Mouse (Mus musculus) liver, embryonic 16.5 days (tissue): ENCODE data around the gene Tubgcp2. TPM values are rescaled to one million over a fixed set of nuclear protein-coding genes. Genes with fewer than 3 reads are reported as not detected.
A peak's percentile ranks its signal among the peaks of the same experiment; 100 is the strongest.

Source experiments
- ATAC-seq: fragments of 200-750 bp; cut with Nextera tagmentation; 2 replicates; pipeline ENCODE4 v1.8.0; 2017; ENCODE audit warnings: low read depth, mild to moderate bottlenecking, moderate number of reproducible peaks, moderate library complexity
- H3K27ac ChIP-seq: fragments of 300-500 bp; sonication (generic); 2 replicates; pipeline ENCODE4 v1.5.1; 2014; ENCODE audit warnings: mild to moderate bottlenecking, low read length
- H3K27me3 ChIP-seq: fragments of 300-500 bp; sonication (generic); 2 replicates; pipeline ENCODE4 v1.6.1; 2014; ENCODE audit warnings: low read depth, low read length, mixed read lengths; ENCODE audit not compliant: control insufficient read depth, insufficient read depth
- H3K36me3 ChIP-seq: fragments of 300-500 bp; sonication (generic); 2 replicates; pipeline ENCODE4 v1.6.1; 2014; ENCODE audit warnings: mild to moderate bottlenecking; ENCODE audit not compliant: control insufficient read depth, insufficient read depth
- H3K4me1 ChIP-seq: fragments of 300-500 bp; sonication (generic); 2 replicates; pipeline ENCODE4 v1.6.1; 2014; ENCODE audit warnings: low read depth, low read length, mixed read lengths; ENCODE audit not compliant: control insufficient read depth
- H3K4me2 ChIP-seq: fragments of 300-500 bp; sonication (generic); 2 replicates; pipeline ENCODE4 v1.6.1; 2014; ENCODE audit warnings: low read depth, low read length, mixed read lengths
- H3K4me3 ChIP-seq: fragments of 300-500 bp; sonication (generic); 2 replicates; pipeline ENCODE4 v1.5.1; 2014; ENCODE audit warnings: low read depth, mild to moderate bottlenecking, low read length
- H3K9ac ChIP-seq: fragments of 300-500 bp; sonication (generic); 2 replicates; pipeline ENCODE4 v1.6.1; 2014; ENCODE audit warnings: low read depth, low read length
- H3K9me3 ChIP-seq: fragments of 300-500 bp; sonication (generic); replicated peaks from 2 replicates; pipeline ENCODE4 v1.6.1; 2016; ENCODE audit warnings: low read length; ENCODE audit not compliant: control insufficient read depth
- WGBS: fragments of 180-500 bp; shearing (Covaris S2); extraction: QIAGEN DNeasy Blood & Tissue Kit; methylation state at CpG from one replicate; pipeline ENCODE4 v1.1.7; 2014; ENCODE audit not compliant: insufficient replicate concordance; 5-methylcytosine and 5-hydroxymethylcytosine counted together
- polyA plus RNA-seq: library from polyadenylated mRNA; unstranded; fragments of >200 nt; fragmentation: Nextera tagmentation; extraction: Ambion mirVana; gene quantifications from 2 replicates; pipeline ENCODE4 v1.2.1, GENCODE M21; 2015

Tubgcp2 gene
- polyA plus RNA-seq, 1 experiment from 2014 or later: 22.2 TPM

GRCm38 (mm10) chr7:140063092-140063491, 26.6 kb upstream of the Tubgcp2 start:
- Histone ChIP-seq H3K4me1 (no peaks in the 10 kb centered on the region), H3K27me3 (peaks cover 50% of the 10 kb centered on the region), H3K27ac (no peak overlapping the region), H3K9ac (no peak overlapping the region), H3K9me3 (no peaks in the 10 kb centered on the region), H3K4me3 (no peak overlapping the region), H3K36me3 (no peaks in the 10 kb centered on the region), H3K4me2 (no peak overlapping the region)
- WGBS: 22% methylated on average over 7 of the region's 7 CpGs
- ATAC-seq: no peak

- 20% methylated on average over 11 of the region's 11 CpGs for WGBS
- H3K4me3 ChIP-seq: no peak overlapping the region
- no peaks in the 10 kb centered on the region for H3K36me3 ChIP-seq
- H3K27me3 ChIP-seq: peaks cover 58% of the 10 kb centered on the region
- no peaks in the 10 kb centered on the region for H3K9me3 ChIP-seq
- ATAC-seq: no peak
- no peak overlapping the region for H3K27ac ChIP-seq
- H3K4me2 ChIP-seq: no peak overlapping the region
- H3K9ac ChIP-seq: no peak overlapping the region
- H3K4me1 ChIP-seq: no peaks in the 10 kb centered on the region
Observed at GRCm38 (mm10) chr7:140062307-140062706, 25.8 kb upstream of the Tubgcp2 start.

- H3K9ac ChIP-seq: no peak overlapping the region
- no peaks in the 10 kb centered on the region for H3K36me3 ChIP-seq
- no peak for ATAC-seq
- H3K9me3 ChIP-seq: no peaks in the 10 kb centered on the region
- H3K27me3 ChIP-seq: peaks cover 64% of the 10 kb centered on the region
- no peak overlapping the region for H3K4me3 ChIP-seq
- 5% methylated on average over 6 of the region's 6 CpGs for WGBS
- no peak overlapping the region for H3K4me2 ChIP-seq
- no peak overlapping the region for H3K27ac ChIP-seq
- H3K4me1 ChIP-seq: no peaks in the 10 kb centered on the region
Observed at GRCm38 (mm10) chr7:140061832-140062130, 25.3 kb upstream of the Tubgcp2 start.

GRCm38 (mm10) chr7:140060936-140061831, 24.7 kb upstream of the Tubgcp2 start:
- Histone ChIP-seq H3K9ac (no peak overlapping the region), H3K9me3 (no peaks in the 10 kb centered on the region), H3K4me1 (no peaks in the 10 kb centered on the region), H3K27ac (no peak overlapping the region), H3K4me2 (no peak overlapping the region), H3K4me3 (no peak overlapping the region), H3K27me3 (peaks cover 70% of the 10 kb centered on the region), H3K36me3 (no peaks in the 10 kb centered on the region)
- no peak for ATAC-seq
- 3% methylated on average over 44 of the region's 47 CpGs for WGBS

GRCm38 (mm10) chr7:140059601-140060000, 23.1 kb upstream of the Tubgcp2 start:
- H3K27ac ChIP-seq: no peak overlapping the region
- ATAC-seq: no peak
- whole genome bisulfite sequencing: 27% methylated on average over 4 of the region's 4 CpGs
- H3K4me3 ChIP-seq: no peak overlapping the region
- no peak overlapping the region for H3K4me2 ChIP-seq
- no peaks in the 10 kb centered on the region for H3K4me1 ChIP-seq
- H3K9me3 ChIP-seq: no peaks in the 10 kb centered on the region
- H3K27me3 ChIP-seq: peaks cover 74% of the 10 kb centered on the region
- no peak overlapping the region for H3K9ac ChIP-seq
- no peaks in the 10 kb centered on the region for H3K36me3 ChIP-seq

GRCm38 (mm10) chr7:140058528-140058927, 22.1 kb upstream of the Tubgcp2 start:
- H3K4me3 ChIP-seq: no peak overlapping the region
- H3K27me3 ChIP-seq: peaks cover 74% of the 10 kb centered on the region
- H3K9ac ChIP-seq: no peak overlapping the region
- H3K9me3 ChIP-seq: no peaks in the 10 kb centered on the region
- H3K36me3 ChIP-seq: no peaks in the 10 kb centered on the region
- no peak overlapping the region for H3K27ac ChIP-seq
- H3K4me2 ChIP-seq: no peak overlapping the region
- ATAC-seq: no peak
- no peaks in the 10 kb centered on the region for H3K4me1 ChIP-seq
- 22% methylated on average over 7 of the region's 7 CpGs for WGBS

GRCm38 (mm10) chr7:140057413-140058407, 21.2 kb upstream of the Tubgcp2 start:
- no peak for ATAC-seq
- no peaks in the 10 kb centered on the region for H3K9me3 ChIP-seq
- peak overlapping the region; percentile 19 for H3K4me3 ChIP-seq
- WGBS: 4% methylated on average over 53 of the region's 53 CpGs
- peak overlapping the region; percentile 24 for H3K4me2 ChIP-seq
- no peaks in the 10 kb centered on the region for H3K4me1 ChIP-seq
- no peaks in the 10 kb centered on the region for H3K36me3 ChIP-seq
- no peak overlapping the region for H3K27ac ChIP-seq
- H3K9ac ChIP-seq: no peak overlapping the region
- H3K27me3 ChIP-seq: peaks cover 74% of the 10 kb centered on the region

GRCm38 (mm10) chr7:140054124-140054523, 17.7 kb upstream of the Tubgcp2 start:
- H3K27ac ChIP-seq: no peak overlapping the region
- no peaks in the 10 kb centered on the region; the same call in 1 of the 2 replicates for H3K4me1 ChIP-seq
- H3K4me2 ChIP-seq: no peak overlapping the region
- no peaks in the 10 kb centered on the region for H3K9me3 ChIP-seq
- no peak overlapping the region for H3K4me3 ChIP-seq
- peaks cover 68% of the 10 kb centered on the region for H3K27me3 ChIP-seq
- WGBS: 51% methylated on average over 4 of the region's 4 CpGs
- no peaks in the 10 kb centered on the region for H3K36me3 ChIP-seq
- no peak for ATAC-seq
- H3K9ac ChIP-seq: no peak overlapping the region
